Mouse (Mus musculus) left cerebral cortex, postnatal 25 days (tissue): ENCODE measurements around the gene Vegfb. TPM values are rescaled to one million over a fixed set of nuclear protein-coding genes. Genes with fewer than 3 reads are reported as not detected.
"Not testable (repeated sequence)": the region's sequence is repeated elsewhere in the genome, so short reads cannot be mapped to it uniquely, and the experiment has no call there.

Source experiments
- DNase-seq, 2 experiments: peaks; one replicate each; pipeline ENCODE4 v3.0.0; 2022; ENCODE audit warnings: low spot score in 2 of 2, mixed read lengths in 1 of 2
- intact Hi-C: fragments of 180-260 bp; cut with DNase I; formaldehyde crosslinking; loops from one replicate; pipeline ENCODE4 v1.15.1; 2025
- total RNA-seq, 2 experiments: library from RNA; stranded (reverse); gene quantifications; 2 replicates each; pipeline ENCODE4 v1.2.3; 2021

The Vegfb gene
- total RNA-seq, 2 experiments from 2014 or later, result 79.9 to 80.2 TPM

DNA sequence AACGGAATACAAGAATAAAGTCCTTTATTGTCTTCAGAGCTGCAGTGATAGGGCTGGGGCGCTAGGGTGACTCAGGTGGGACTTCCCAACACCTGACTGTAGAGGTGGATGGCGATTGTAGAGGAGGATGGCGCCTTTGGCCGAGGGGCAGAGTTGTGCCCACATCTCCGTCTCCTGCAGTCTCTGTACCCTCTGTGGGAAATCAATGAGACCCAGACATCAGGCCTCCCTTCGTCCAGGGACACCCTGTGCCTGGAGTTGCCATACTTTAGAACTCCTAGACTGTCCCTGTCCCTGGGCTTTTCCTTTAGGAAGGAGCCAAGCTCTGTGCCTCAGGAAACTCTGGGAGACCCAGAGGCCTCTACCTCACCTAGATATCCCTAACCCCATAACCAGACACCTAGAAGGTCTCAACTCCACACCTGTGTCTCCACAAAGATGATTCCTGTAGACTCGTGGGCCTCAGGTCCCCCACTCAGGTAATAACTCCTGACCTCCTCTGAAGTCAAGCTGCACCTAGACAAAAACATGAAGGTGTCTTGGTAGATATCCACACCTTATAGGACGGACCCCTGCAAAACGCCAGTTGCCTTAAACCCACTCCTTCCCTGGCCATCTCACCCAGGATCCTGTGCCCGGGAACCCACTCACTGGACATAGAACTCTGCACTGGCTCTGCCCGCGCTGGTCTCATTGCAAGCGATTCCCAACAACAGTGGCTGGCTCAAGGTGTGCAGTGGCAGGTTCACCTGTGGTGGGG is 5.7 kb upstream of the Vegfb start:
- no peak for DNase-seq
- intact Hi-C loops, result no loop called here

DNA sequence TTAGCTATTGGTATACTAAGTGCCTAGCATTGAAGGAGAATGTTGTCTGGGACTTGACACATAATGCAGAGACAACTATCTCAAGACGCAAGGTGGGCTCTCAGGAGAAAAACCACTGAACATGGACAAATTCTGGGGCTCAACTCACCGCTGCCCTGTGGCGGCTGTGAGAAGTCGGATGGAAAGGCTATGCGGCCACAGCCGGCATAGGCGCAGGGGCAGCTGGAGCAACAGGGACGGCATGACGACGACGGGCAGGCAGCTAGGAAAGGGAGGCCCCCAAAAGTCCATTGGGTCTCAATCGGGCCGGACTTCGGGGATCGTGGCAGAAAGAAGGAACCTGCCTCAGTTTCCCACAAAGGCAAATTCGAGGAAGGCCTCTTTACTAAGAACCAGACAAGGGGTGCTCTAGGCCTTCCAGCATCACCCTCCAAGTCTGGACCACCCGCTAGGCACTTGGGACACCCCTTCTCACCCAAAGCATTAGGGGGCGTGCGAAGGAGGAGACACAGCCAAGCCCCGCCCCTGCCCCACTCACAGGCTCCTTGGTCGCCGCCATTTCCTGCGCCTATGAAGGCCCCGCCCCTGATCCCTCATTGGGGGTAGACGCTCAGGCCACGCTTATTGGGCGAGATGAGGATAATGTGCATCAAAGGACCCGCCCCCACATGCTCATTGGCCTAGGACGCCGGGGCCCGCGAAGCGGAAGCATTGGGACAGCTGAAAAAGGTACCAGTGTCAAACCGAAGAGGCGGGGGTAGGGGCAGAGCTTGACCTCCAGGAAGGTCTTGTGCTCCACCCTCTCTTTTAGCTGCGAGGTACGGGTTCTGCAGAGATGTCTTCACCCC is 4.8 kb upstream of the Vegfb start, which contains the start of gene Dnajc4:
Dnajc4 (minus strand) TSS at position 562 of the 848 bp plus-strand sequence.
- peak; percentile 94 to 98 for DNase-seq
- intact Hi-C loops, result no loop called here

DNA sequence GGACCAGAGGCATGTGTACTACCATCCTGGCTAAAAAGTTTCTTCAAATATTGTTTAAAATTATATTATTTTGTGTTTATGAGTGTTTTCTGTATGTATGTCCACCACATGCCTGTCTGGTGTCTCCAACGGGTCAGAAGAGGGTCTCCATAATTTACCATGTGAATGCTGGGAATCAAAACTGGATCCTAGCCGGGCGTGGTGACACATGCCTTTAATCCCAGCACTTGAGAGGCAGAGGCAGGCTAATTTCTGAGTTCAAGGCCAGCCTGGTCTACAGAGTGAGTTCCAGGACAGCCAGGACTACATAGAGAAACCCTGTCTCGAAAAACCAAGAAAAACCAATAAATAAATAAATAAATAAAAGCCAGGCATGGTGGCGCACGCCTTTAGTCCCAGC is 3.7 kb upstream of the Vegfb start:
- intact Hi-C loops, DNase-seq: not testable (repeated sequence)

DNA sequence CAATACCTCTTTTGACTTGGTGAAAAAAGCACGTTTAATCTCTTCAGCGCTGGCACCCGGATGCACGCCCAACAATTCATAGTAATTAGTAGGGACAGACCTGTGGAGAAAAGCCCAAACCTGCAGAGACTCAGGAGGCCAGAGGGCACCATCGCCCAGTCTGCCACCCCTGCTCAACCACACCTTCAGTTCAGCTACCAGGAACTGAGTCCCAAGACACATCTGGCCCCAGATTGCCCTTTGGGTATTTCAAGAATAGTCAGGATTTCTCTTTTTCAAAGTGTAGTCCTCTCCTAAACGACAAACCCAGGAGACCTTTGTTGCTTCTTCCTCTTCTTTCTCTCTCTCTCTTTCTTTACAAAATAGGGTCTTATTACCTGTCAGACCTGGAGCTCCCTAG is 3.3 kb upstream of the Vegfb start:
- no peak for DNase-seq
- intact Hi-C loops, result no loop called here

DNA sequence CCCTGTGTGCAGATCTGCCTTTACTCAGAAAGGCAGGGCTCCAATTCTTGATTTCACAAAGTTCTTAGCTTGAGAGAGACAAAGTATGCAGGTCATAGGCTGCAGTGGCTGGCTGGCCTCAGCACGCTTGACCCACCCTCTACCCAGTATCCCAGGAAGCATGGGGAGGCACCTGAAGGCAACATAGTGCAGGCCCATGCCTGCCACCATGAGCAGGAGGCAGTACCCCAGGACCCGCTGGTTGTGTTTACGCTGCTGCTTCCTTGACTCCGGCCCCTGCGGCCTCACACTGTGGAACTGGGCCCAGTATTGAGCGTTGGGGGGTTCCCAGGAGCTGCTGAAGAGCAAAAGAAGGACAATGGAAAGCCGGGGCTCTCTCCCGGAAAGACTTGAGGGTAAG is 1.8 kb upstream of the Vegfb start:
- intact Hi-C loops, result no loop called here
- DNase-seq, result no peak

DNA sequence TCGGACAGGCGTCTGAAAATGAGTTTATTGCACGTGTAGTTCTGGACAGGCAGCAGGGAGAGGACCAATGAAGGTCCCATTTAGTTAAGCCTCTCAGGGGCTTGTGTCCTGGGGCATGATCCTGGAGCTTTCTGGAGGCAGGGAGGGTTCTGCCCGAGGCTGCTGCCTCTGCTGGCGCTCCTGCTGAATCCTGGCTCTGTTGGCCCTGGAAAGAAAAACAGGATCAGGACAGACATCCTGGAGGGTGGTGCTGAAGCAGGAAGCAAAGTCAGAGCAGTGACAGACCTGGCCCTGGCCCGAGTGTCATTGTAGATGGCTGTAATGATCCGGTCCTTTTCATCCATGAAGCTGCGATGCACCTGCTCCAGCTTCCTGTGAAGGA is 444 bp upstream of the Vegfb start:
- DNase-seq, result no peak
- intact Hi-C loops, result no loop called here

DNA sequence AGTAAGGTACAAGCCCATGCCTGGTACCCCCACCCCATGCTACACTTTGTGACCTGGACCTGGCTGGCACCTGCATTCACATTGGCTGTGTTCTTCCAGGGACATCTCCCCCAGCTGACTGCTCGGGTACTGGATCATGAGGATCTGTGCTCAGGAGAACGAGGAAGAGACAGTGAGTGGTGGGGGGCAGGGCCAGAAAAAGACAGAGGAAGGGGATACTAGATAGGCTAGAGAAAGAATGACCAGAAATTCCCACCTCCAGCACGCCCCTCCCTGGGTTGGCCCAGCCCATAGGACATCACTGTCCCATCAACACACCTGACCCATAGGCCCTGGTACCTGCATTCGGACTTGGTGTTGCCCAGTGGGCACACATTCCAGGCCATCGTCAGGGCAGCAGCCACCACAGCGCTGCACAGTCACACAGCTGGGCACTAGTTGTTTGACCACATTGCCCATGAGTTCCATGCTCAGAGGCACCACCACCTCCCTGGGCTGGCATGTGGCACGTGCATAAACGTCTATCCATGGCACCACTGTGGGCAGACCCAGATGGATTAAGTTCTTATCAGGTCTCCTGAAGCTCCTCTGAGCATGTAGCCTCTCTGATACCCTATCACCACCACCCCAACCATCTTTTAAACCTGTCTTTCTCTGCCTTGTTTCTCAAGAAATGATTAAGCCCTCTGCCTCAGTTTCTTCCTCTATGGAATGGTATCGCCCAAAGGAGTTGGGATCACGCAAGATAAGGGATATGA is 1.3 kb downstream of the Vegfb start:
- intact Hi-C loops, result no loop called here
- DNase-seq, result no peak

DNA sequence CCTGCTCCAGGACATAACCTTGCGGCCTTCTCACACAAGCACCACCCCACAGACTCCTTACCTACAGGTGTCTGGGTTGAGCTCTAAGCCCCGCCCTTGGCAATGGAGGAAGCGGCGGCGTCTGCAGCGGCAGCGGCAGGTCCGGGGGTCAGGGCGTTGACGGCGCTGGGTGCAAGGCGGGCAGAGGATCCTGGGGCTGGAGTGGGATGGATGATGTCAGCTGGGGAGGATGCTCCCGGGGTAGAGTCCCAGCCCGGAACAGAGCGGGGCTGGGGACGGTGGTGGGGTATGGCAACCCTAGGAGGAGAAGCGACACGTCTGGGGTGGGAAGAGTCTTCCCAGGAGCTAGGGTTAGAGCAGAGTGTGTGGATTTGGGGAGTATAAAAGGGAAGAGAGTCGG is 2.2 kb downstream of the Vegfb start:
- intact Hi-C loops, result no loop called here
- DNase-seq, result no peak

DNA sequence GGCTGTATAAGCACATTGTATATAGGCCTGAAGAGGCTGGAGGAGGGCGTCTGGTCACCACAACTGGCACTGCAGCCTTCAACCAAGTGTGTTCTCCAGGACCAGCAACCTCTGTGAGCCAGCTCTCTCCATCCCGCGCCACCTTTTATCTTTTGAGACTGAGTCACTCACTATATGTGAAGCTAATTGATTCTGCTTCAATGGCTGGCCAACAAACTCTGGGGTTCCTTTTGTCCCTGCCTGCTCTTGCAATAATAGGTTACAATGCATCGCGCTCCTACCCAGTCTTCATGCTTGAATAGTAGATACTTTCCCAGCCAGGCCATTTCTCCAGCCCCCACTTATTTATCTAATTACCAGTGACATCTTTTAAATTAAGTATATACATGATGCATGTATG is 3.8 kb downstream of the Vegfb start:
- intact Hi-C loops, result no loop called here
- DNase-seq, result no peak

DNA sequence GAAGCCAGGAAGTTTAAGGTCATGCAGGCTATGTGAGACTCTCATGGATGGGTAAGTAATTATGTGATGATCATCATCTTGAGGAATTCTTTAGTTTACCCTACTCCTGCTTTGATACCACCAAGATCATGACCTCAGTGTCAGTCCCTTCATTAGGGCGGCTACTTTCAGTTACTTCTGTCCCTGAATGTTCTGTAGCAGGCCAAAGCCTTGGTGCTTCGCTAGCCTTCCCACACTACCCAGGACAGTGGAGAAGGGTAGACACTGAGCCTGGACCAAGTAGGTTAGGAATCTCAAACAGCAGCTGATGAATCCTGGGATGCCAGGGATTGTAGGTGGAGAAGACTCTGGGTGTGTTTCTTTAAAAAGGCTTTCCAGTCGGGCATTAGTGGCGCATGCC is 6.0 kb downstream of the Vegfb start:
- intact Hi-C loops, result no loop called here
- DNase-seq, result no peak

DNA sequence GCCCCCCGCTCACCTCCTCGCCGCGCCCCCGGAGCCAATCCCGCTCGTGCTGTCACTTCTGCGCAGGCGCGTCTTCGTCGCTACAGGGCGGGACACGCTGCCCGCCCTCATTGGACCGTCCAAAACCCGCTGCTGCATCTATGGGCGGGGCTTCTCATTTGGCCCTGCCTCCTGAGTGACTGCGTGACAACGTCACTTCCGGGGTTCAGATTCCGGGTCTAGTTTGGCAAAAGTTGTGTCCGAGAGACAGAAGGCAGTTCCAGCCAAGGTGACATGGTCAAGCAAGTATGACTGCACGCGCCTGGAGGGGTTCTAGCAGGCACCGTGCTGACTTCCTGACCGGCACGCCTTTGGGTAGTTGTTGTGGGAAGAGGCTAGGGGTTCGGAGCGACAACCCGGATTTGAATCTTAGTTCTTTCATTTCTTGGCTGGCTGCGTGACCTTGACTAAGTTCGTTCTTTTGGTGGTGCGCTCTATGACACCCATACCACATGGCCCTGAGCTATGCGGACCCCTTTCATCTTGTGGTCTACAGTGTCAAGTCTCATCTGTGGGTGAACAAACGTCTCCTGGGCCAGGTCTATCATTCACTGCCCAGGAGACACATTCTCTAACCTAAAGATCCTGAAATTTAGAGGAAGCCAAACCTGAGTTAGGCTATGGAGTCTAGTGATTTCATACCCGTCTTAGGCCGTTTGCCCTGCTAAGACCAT is 6.9 kb downstream of the Vegfb start, which contains the start of gene Fkbp2:
Fkbp2 (minus strand) TSS at position 121 of the 713 bp plus-strand sequence.
- peak; percentile 99 for DNase-seq
- intact Hi-C loops, result no loop called here

DNA sequence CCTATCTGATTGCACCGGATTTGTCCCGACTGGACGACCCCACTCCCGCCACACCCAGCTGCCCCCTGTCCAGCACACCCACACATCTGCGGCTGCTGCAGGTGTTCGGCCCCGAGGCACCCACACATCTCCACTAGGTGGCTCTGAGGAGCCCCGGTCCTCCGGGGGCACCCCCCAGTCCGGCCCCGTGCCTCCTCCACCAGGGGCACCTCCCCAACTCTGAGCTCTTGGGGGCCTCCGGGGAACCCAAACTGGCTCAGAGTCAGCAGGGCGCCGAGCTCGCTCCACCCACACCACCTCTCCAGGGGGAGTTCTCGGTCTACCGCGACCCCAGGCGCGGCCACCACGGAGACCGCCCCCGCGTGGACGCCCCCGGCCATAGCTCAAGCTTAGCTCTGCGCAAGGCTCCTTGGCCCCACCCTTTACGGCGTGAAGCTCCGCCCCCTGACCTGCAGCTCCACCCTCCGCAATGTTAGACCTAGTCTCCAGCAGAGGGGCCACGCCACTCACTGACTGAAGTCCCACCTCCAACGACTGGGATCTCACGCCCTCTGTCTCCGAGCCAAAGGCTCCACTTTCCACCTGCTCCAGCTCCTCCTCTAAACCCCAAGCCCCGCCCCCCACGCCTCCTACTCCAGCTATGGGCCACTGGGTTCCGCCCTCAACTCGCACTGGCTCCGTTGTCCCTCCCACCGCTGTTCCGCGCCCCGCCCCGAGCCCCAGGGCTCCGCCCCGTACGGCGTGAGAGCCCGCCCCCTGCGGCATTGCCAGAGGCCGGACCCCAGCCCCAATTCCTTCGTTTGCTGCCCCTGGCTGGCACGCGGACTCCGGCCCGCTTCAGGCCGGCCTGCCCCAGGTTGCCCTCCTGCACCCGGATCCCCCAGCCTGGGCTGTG is 7.7 kb downstream of the Vegfb start:
- intact Hi-C loops, result loop anchor here (2.0 to 5.0 kb wide), 2 partner anchors 37 to 57 kb away; partner anchors contain the start of genes Bad and Gpr137
- DNase-seq, result peak; percentile 99 to 100

DNA sequence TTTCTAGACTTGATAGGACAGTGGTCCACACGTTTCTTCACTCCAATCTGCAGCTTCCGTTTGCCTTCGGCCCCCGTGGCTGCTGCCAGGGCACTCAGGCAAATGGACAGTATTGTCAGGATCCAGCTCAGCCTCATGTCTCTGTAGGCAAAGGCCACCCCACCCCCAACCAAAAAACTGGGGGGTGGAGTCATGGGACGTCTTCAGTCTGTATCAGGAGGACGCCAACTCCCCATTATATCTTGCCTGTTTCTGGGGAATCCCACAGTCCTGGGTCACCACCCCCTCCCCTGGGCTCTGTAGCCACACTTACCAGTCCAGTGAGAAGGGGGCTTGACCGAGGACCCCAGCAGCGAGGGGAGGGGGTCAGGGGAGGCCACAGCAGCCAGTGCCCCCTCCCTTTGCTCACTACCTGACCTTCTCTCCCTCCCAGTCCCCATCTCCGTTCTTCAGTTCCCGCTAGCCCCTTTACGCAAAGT is 8.4 kb downstream of the Vegfb start:
- peak; percentile 43 to 63 for DNase-seq
- intact Hi-C loops, result loop anchor here (2.0 to 5.0 kb wide), 2 partner anchors 37 to 56 kb away; partner anchors contain the start of genes Bad and Gpr137

DNA sequence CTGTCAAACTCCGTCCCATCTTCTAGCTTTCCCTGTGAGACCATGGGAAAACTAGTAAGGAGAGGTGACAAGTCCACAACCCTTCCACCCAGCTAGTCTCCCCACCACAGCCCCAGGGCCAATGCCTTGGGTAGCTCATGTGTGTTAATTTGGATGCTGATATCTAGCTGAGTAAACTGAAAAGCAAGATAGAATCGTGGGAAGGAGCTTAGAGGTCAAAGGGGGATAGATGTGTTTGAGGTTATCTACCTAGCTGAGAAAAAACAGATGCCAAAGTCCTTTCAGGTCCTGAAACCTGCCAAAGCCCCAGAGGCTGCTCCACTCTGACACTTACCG is 8.8 kb downstream of the Vegfb start:
- DNase-seq, result peak in 1 of 2 experiments; percentile 28
- intact Hi-C loops, result loop anchor here (2.0 to 5.0 kb wide), 2 partner anchors 36 to 56 kb away; partner anchors contain the start of genes Bad and Gpr137

DNA sequence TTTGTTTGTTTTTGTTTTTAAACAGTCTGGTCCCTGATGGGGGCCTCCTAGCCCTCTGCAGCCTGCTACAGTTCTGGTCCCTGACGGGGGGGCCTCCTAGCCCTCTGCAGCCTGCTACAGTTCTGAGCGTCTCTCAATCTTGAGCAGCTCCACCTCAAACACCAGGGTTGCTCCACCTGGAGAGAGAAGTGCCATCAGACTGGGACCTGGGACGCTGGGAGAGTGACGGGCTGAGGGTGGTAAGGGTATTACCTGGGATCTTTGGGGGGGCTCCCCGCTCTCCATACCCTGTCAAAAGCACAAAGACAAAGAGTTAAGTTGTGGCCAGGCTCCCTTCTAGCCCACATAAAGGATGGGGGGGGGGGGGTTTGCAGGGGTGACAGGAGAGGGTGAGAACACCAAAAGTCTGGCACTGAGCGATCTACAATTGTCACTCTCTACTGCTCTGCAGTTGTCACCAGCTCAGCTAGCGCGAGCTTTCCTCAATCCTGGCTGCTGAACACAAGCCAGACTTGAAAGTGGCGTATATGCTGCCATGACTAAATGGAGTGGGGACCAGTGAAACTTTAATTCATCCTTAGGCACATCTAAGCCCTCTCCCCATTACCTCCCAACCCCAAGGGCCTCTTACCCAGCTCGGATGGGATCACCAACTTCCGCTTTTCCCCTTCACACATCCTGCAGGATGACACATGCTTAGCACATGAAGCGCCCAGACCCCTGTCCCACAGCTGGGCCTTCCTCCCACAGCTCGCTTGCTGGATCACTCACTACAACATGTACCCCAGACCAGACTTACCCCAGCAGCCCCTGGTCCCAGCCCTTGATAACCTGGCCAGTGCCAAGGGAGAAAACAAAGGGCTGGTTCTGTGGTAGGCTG is 9.5 kb downstream of the Vegfb start:
- intact Hi-C loops, result loop anchor here (2.0 to 5.0 kb wide), 2 partner anchors 36 to 55 kb away; partner anchors contain the start of genes Bad and Gpr137
- no peak for DNase-seq

DNA sequence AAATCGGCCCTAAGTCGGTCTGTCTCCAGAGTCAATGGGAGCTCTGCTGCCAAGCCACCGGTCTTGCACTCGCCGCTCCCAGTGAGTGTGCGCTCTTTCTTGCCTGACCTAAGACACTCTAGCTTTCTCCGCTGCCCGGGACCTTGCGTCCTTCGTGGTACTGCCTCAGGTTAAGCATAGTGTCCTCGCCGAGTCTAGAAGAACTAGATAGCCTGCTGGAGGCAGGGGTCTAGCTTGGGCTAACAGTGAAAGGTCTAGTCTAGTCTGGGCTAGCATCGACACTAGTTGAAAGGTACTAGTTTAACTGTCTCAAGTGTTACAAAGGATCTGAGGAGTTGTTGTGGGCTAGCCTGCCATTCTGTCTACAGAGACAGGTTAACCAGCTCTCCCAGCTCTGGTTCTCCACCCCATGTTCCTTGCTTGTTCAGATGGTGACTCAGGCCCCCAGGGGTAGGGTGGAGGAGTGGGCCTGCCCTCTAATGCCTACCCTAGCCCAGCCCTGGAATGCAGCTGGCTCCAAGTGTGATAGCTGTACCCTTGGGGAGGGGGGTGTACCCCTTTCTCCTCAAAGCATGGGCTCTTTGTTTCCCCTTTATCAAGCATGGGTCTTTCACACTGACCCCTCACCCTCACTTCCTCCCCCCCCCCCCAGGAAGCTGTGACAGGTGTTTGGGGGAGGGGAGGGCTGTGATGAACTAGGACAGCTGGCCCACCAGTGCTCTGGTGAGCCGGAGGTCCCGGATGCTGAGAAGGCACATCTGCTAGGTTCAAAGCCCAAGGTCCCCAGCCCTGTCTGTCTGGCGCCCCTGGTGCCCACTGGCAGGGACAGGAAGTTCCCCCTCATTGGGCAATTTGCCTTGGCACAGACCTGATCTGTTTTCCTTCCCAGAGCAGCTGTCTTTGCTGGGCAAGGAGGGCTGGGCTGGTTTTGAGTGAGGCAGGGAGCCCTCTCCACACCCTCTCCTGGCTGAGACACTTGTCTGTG is 11.6 kb downstream of the Vegfb start, which contains the start of gene Plcb3:
Plcb3 (minus strand) TSS at position 934 of the 985 bp plus-strand sequence.
- DNase-seq, result peak; percentile 64 to 66
- intact Hi-C loops, result loop anchor here (5.0 kb wide), 1 partner anchor 34 kb away; the partner anchor contains the start of genes Bad and Gpr137
